In the genomic region with DNA sequence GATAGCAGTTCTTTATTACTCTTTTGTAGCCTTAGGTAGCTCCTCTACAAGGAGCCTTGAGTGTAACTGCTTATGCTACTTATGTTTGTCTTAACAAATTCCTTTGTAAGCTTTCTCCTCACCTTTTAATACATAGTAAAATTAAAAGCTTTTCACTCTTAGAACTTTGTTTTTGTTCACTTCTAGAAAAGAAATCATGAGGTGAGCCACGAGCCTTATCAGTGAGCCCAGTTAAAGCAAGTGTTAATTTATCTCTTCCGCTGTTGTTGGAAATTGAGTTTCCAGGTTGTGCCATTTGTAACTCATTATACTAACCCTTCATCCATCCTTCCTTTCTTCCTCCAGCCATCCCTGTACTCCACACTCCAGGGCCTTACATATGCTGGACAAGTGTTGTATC, we compare ENCODE assay signal across 35 mouse cellular contexts. TPM values are rescaled to one million over a fixed set of nuclear protein-coding genes. Genes with fewer than 3 reads are reported as not detected.
"Had no signal": no experiment of that assay in that cellular context is flagged by ENCODE, and none has a peak within 500 bp of the region (broad histone marks: within the 10 kb centered on the region; RNA-seq: fewer than 3 reads in every experiment).

No protein-coding gene starts in this region.

- H3K27ac ChIP-seq: heart, embryonic 10.5 days; heart, embryonic 13.5 days; heart, embryonic 15.5 days; hindbrain, embryonic 10.5 days; hindbrain, embryonic 12.5 days; hindbrain, embryonic 13.5 days; hindbrain, embryonic 14.5 days; hindbrain, embryonic 15.5 days; hindbrain, postnatal 0 days; intestine, embryonic 15.5 days; kidney, embryonic 15.5 days; kidney, postnatal 0 days; layer of hippocampus, adult 2 months had no signal

- H3K9me3 ChIP-seq: heart, embryonic 10.5 days; heart, embryonic 12.5 days; heart, embryonic 13.5 days; heart, embryonic 15.5 days; hindbrain, embryonic 10.5 days; hindbrain, embryonic 12.5 days; hindbrain, embryonic 13.5 days; hindbrain, embryonic 15.5 days; intestine, embryonic 15.5 days; kidney, embryonic 15.5 days had no signal

- H3K4me2 ChIP-seq: heart, embryonic 11.5 days; heart, embryonic 12.5 days; heart, embryonic 13.5 days; heart, embryonic 15.5 days; hindbrain, embryonic 12.5 days; hindbrain, embryonic 13.5 days; hindbrain, embryonic 14.5 days; hindbrain, embryonic 15.5 days; intestine, embryonic 15.5 days; kidney, embryonic 15.5 days had no signal

- ATAC-seq: hindbrain, embryonic 16.5 days; hindbrain, postnatal 0 days; inflammation-experienced regulatory T-cells, adult 6 months; intestine, embryonic 15.5 days; intestine, embryonic 16.5 days; intestine, postnatal 0 days had no signal

- H3K4me1 ChIP-seq: heart, embryonic 12.5 days; heart, embryonic 13.5 days; heart, embryonic 15.5 days; hindbrain, embryonic 10.5 days; hindbrain, embryonic 12.5 days; intestine, embryonic 15.5 days; kidney, embryonic 15.5 days had no signal

- DNase-seq: heart, postnatal 10 days; heart, postnatal 14 days; heart, postnatal 36 days; heart, postnatal 4 days; kidney, adult 11 months; kidney, adult 2 months; kidney, adult 8-10 months; kidney, adult 9 months; kidney, postnatal 10 days; kidney, postnatal 14 days; kidney, postnatal 25 days; kidney, postnatal 36 days; kidney, postnatal 4 days; layer of hippocampus, adult 9-11 months; layer of hippocampus, postnatal 36 days had no signal

- H3K27me3 ChIP-seq: heart, embryonic 12.5 days; heart, embryonic 13.5 days; heart, embryonic 15.5 days; hindbrain, embryonic 12.5 days; hindbrain, embryonic 13.5 days; hindbrain, embryonic 15.5 days; intestine, embryonic 15.5 days; kidney, embryonic 15.5 days had no signal

- H3K4me3 ChIP-seq: heart, embryonic 10.5 days; heart, embryonic 12.5 days; heart, embryonic 13.5 days; heart, embryonic 15.5 days; hindbrain, embryonic 10.5 days; hindbrain, embryonic 12.5 days; hindbrain, embryonic 13.5 days; hindbrain, embryonic 15.5 days; intestine, embryonic 15.5 days; kidney, embryonic 15.5 days; layer of hippocampus, adult 2 months had no signal

- H3K36me3 ChIP-seq: heart, embryonic 10.5 days; heart, embryonic 12.5 days; heart, embryonic 15.5 days; hindbrain, embryonic 10.5 days; hindbrain, embryonic 12.5 days; hindbrain, embryonic 13.5 days; hindbrain, embryonic 15.5 days; intestine, embryonic 15.5 days; kidney, embryonic 15.5 days had no signal

- H3K9ac ChIP-seq: heart, embryonic 12.5 days; heart, embryonic 13.5 days; heart, embryonic 15.5 days; hindbrain, embryonic 12.5 days; hindbrain, embryonic 13.5 days; hindbrain, embryonic 14.5 days; hindbrain, embryonic 15.5 days; intestine, embryonic 15.5 days; kidney, embryonic 15.5 days had no signal

RNA-seq across cellular contexts. Expression of a gene that starts 37.3 kb away (rescaled TPM):
- total RNA-seq: hematopoietic stem cell, adult 5-6 weeks had no signal
- polyA plus RNA-seq: hindbrain, embryonic 15.5 days; hindbrain, postnatal 0 days had no signal
